Mouse (Mus musculus): ENCODE measurements around the gene Terf2ip. TPM values are rescaled to one million over a fixed set of nuclear protein-coding genes. Genes with fewer than 3 reads are reported as not detected.
A peak's percentile ranks its signal among the peaks of the same experiment; 100 is the strongest.

The Terf2ip gene
- total and polyA plus RNA-seq, 3 experiments = 9.4 to 13.7 (median 12.4) TPM

GRCm38 (mm10) chr8:112010997-112011815, at the start of gene Terf2ip, which contains the start of gene Kars (continued):
- 0 out of 2 replicates have a peak, but pooled peaks have one; percentile 63 for TF ChIP-seq MAZ (IDR thresholded peaks at IDR 0.05; ENCODE audit: low read depth, low read length)

- Histone ChIP-seq H3K27ac (ENCODE audit: insufficient read depth, low read depth) (no peak overlapping the region), H3K9ac (ENCODE audit: insufficient read depth, low read depth) (no peak overlapping the region), H3K4me1 (ENCODE audit: control insufficient read depth in 1 of 2, insufficient read depth in 2 of 2) (peaks cover 3 to 15% of the 10 kb centered on the region in 2 experiments; a peak in 2 of 4 replicates), H3K4me2 (ENCODE audit: insufficient read depth, low read depth, poor library complexity, severe bottlenecking) (no peak overlapping the region), H3K79me2 (replicated peaks; ENCODE audit: control insufficient read depth, extremely low read depth, insufficient read depth, poor library complexity, severe bottlenecking) (no peaks in the 10 kb centered on the region), H3K36me3 (replicated peaks in 1 of 2; ENCODE audit: control insufficient read depth in 1 of 2, insufficient read depth in 1 of 2, low read length in 1 of 2) (peaks cover 11 to 66% of the 10 kb centered on the region in 2 experiments), H3K27me3 (replicated peaks) (no peaks in the 10 kb centered on the region), H3K4me3 (replicated peaks in 1 of 3; ENCODE audit: low read depth in 2 of 3, low read length in 2 of 3, poor library complexity in 1 of 3) (no peak overlapping the region), H3K9me3 (replicated peaks; ENCODE audit: low read length) (no peaks in the 10 kb centered on the region)
- in situ Hi-C loops (cut with MboI; ENCODE audit: low pct_ligation_motif_present, low pct_unique_long_range_greater_than_20kb, low sequenced_read_pairs) = no loop called here
- TF ChIP-seq POLR2AphosphoS2 (IDR thresholded peaks at IDR 0.05; ENCODE audit: low read depth, low read length) = no peak
- TF ChIP-seq POLR2A (IDR thresholded peaks at IDR 0.05; ENCODE audit: low read depth, low read length) = no peak
- no peak for TF ChIP-seq SIN3A (IDR thresholded peaks at IDR 0.05; ENCODE audit: low read length)
- no peak for TF ChIP-seq MYC (IDR thresholded peaks at IDR 0.05; ENCODE audit: low read depth, low read length)
- no peak for TF ChIP-seq BHLHE40 (IDR thresholded peaks at IDR 0.05; ENCODE audit: low read depth, low read length)
- no peak for TF ChIP-seq ZMIZ1 (IDR thresholded peaks at IDR 0.05; ENCODE audit: low read depth, low read length)
- no peak for TF ChIP-seq JUN (IDR thresholded peaks at IDR 0.05; ENCODE audit: insufficient read depth, low read depth, low read length)
- TF ChIP-seq TCF12 (IDR thresholded peaks at IDR 0.05; ENCODE audit: low read depth, low read length) = no peak
- no peak for TF ChIP-seq MXI1 (IDR thresholded peaks at IDR 0.05; ENCODE audit: low read depth, low read length)
- no peak for TF ChIP-seq E2F4 (IDR thresholded peaks at IDR 0.05; ENCODE audit: insufficient replicate concordance, low read depth, low read length)
- no peak for TF ChIP-seq CTCF (conservative IDR thresholded peaks at IDR 0.05 in 1 of 2, IDR thresholded peaks at IDR 0.05 in 1 of 2; ENCODE audit: low read depth in 2 of 2, low read length in 2 of 2)
- TF ChIP-seq MAFK (IDR thresholded peaks at IDR 0.05; ENCODE audit: insufficient replicate concordance, low read length) = no peak
- no peak for TF ChIP-seq PAX5 (IDR thresholded peaks at IDR 0.05; ENCODE audit: low read length)
- no peak for TF ChIP-seq CHD2 (IDR thresholded peaks at IDR 0.05; ENCODE audit: low read length)
- no peak for DNase-seq (ENCODE audit: extremely low read depth)
- dilution Hi-C loops (cut with MboI; ENCODE audit: extremely low pct_ligation_motif_present, extremely low pct_unique_long_range_greater_than_20kb, low sequenced_read_pairs) = no loop called here
Observed at GRCm38 (mm10) chr8:111962589-111962988, 48.6 kb upstream of the Terf2ip start.

DNA sequence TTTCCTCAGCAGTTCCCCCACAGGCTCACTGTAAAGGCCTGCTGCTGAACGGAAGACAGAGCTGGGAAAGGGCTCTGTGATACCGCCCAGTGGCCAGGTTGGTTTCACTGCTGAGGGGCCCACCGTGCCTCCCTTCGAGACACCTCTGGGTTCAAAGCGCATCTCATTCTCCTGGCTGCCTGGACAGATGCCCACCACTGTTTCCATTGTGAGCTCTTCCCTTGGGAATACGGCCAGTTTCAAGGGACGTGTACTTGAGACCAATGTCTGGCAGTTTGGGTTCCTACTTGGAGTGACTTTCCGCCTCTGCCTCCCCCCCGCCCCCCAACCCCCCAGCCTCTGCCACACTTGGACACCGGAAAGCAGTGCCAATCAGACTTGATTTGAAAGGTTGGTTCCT, 48.1 kb upstream of the Terf2ip start:
- no peaks in the 10 kb centered on the region for H3K27me3 ChIP-seq (replicated peaks)
- no peak overlapping the region for H3K9ac ChIP-seq (ENCODE audit: insufficient read depth, low read depth)
- no peaks in the 10 kb centered on the region for H3K79me2 ChIP-seq (replicated peaks; ENCODE audit: control insufficient read depth, extremely low read depth, insufficient read depth, poor library complexity, severe bottlenecking)
- H3K9me3 ChIP-seq (replicated peaks; ENCODE audit: low read length) = no peaks in the 10 kb centered on the region
- peaks cover 3 to 15% of the 10 kb centered on the region in 2 experiments; a peak in 2 of 4 replicates for H3K4me1 ChIP-seq (ENCODE audit: control insufficient read depth in 1 of 2, insufficient read depth in 2 of 2)
- no peak overlapping the region for H3K4me3 ChIP-seq (replicated peaks in 1 of 3; ENCODE audit: low read depth in 2 of 3, low read length in 2 of 3, poor library complexity in 1 of 3)
- dilution Hi-C loops (cut with MboI; ENCODE audit: extremely low pct_ligation_motif_present, extremely low pct_unique_long_range_greater_than_20kb, low sequenced_read_pairs) (no loop called here), in situ Hi-C loops (cut with MboI; ENCODE audit: low pct_ligation_motif_present, low pct_unique_long_range_greater_than_20kb, low sequenced_read_pairs) (no loop called here)
- no peak overlapping the region for H3K27ac ChIP-seq (ENCODE audit: insufficient read depth, low read depth)
- TF ChIP-seq MAFK (IDR thresholded peaks at IDR 0.05; ENCODE audit: insufficient replicate concordance, low read length) = no peak
- no peak for TF ChIP-seq CHD2 (IDR thresholded peaks at IDR 0.05; ENCODE audit: low read length)
- TF ChIP-seq MEF2A (IDR thresholded peaks at IDR 0.05; ENCODE audit: borderline replicate concordance, low read depth, low read length) = no peak
- no peak for TF ChIP-seq CTCF (conservative IDR thresholded peaks at IDR 0.05 in 1 of 2, IDR thresholded peaks at IDR 0.05 in 1 of 2; ENCODE audit: low read depth in 2 of 2, low read length in 2 of 2)
- no peak for TF ChIP-seq E2F4 (IDR thresholded peaks at IDR 0.05; ENCODE audit: insufficient replicate concordance, low read depth, low read length)
- TF ChIP-seq JUND (conservative IDR thresholded peaks at IDR 0.05; ENCODE audit: low read depth, low read length) = no peak
- TF ChIP-seq PAX5 (IDR thresholded peaks at IDR 0.05; ENCODE audit: low read length) = no peak
- TF ChIP-seq MAX (IDR thresholded peaks at IDR 0.05; ENCODE audit: low read length) = no peak
- TF ChIP-seq CHD1 (IDR thresholded peaks at IDR 0.05; ENCODE audit: low read depth, low read length) = no peak
- TF ChIP-seq TBP (conservative IDR thresholded peaks at IDR 0.05; ENCODE audit: low read depth, low read length) = no peak
- TF ChIP-seq ETS1 (conservative IDR thresholded peaks at IDR 0.05; ENCODE audit: low read depth, low read length) = no peak
- no peak for TF ChIP-seq ZNF384 (IDR thresholded peaks at IDR 0.05; ENCODE audit: low read depth, low read length)
- no peak overlapping the region for H3K4me2 ChIP-seq (ENCODE audit: insufficient read depth, low read depth, poor library complexity, severe bottlenecking)
- DNase-seq (ENCODE audit: extremely low read depth) = no peak
- H3K36me3 ChIP-seq (replicated peaks in 1 of 2; ENCODE audit: control insufficient read depth in 1 of 2, insufficient read depth in 1 of 2, low read length in 1 of 2) = peaks cover 11 to 69% of the 10 kb centered on the region in 2 experiments
